ENCODE assay signal across 8 mouse cellular contexts in the genomic region with DNA sequence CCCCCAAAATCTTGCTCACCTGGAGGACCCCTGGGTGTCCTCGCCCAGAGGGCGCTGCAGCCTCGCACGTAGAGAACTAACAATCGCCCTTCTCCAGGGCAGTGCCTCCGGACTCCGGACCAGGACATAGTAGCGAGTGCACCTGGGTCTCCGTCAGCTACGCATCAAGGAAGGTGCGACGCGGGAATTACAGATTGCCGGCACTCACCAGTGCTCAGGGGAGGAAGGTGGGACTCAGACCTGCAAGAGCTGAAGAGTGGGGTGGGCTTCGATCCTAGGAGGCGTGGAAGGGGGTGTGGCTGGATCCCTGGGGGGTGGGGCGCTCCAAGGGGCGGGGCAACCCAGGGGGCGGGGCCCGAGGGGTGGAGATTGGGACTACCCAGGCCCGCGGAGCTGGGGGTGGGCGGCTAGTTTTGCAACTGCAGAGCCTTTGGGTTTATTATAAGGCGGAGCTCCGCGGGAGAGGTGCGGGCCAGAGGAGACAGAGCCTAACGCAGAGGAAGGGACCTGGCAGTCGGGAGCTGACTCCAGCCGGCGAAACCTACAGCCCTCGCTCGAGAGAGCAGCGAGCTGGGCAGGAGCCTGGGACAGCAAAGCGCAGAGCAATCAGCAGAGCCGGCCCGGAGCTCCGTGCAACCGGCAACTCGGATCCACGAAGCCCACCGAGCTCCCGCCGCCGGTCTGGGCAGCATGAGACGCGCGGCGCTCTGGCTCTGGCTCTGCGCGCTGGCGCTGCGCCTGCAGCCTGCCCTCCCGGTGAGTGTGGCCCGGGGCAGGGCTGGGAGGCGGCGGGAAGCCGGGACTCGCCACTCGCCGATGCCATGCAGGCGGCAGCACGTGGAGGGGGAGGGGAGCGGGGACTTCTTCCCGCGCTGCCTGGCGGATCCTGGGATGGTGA. TPM values are rescaled to one million over a fixed set of nuclear protein-coding genes. Genes with fewer than 3 reads are reported as not detected.
DNase-seq lines count a peak whose midpoint lies in the region; ATAC-seq and TF ChIP-seq lines count a peak whose summit lies in the region.

A gene (plus strand): TSS at position 378 of the 898 bp plus-strand sequence.

- TF ChIP-seq CTCF in heart, adult 2 months (IDR thresholded peaks at IDR 0.05), result peak; percentile 58
- peak; percentile 62 for TF ChIP-seq CTCF in kidney, adult 2 months (conservative IDR thresholded peaks at IDR 0.05; ENCODE audit: insufficient read depth, insufficient read length, low read depth, low read length)

- H3K4me1 ChIP-seq in embryonic facial prominence, embryonic 12.5 days, result peaks cover 25% of the 10 kb centered on the region
- H3K4me1 ChIP-seq in heart, adult 2 months (ENCODE audit: control insufficient read depth, insufficient read depth, low read length), result peaks cover 2% of the 10 kb centered on the region; the same call in 1 of the 2 replicates
- H3K4me1 ChIP-seq in kidney, adult 2 months (ENCODE audit: control insufficient read depth, insufficient read depth, low read length), result no peaks in the 10 kb centered on the region
- peaks cover 48% of the 10 kb centered on the region for H3K4me1 ChIP-seq in liver, embryonic 13.5 days (replicated peaks)
- H3K4me1 ChIP-seq in neural tube, embryonic 11.5 days (ENCODE audit: control insufficient read depth, insufficient read depth, low read length), result peaks cover 6% of the 10 kb centered on the region

- ATAC-seq in embryonic facial prominence, embryonic 12.5 days (ENCODE audit: insufficient number of reproducible peaks, insufficient read depth, low FRiP score, low TSS enrichment), result peak; percentile 91
- ATAC-seq in liver, embryonic 13.5 days (ENCODE audit: low read depth), result peak; percentile 76
- peak; percentile 82 for ATAC-seq in neural tube, embryonic 11.5 days (ENCODE audit: insufficient read depth, low FRiP score, low TSS enrichment)

- under 1% methylated on average over 66 of the region's 67 CpGs for WGBS in embryonic facial prominence, embryonic 12.5 days
- WGBS in heart, adult 2 months, result 2% methylated on average over 67 of the region's 67 CpGs
- 1% methylated on average over 65 of the region's 67 CpGs for WGBS in kidney, adult 2 months
- 1% methylated on average over 67 of the region's 67 CpGs for WGBS in liver, embryonic 13.5 days (ENCODE audit: insufficient replicate concordance)
- WGBS in neural tube, embryonic 11.5 days, result under 1% methylated on average over 58 of the region's 67 CpGs

- peak; percentile 64 to 70 for DNase-seq in B cell, adult 2 months
- DNase-seq in adrenal gland, postnatal 36 days, result peak; percentile 83 to 86
- DNase-seq in heart, adult 2 months, result peak; percentile 73 to 74
- peak; percentile 82 for DNase-seq in kidney, adult 2 months
- DNase-seq in liver, embryonic 13.5 days, result peak; percentile 53
- DNase-seq in neural tube, embryonic 11.5 days (ENCODE audit: low spot score), result peak; percentile 87
- peak; percentile 83 for DNase-seq in testis, postnatal 14 days (ENCODE audit: low spot score)

- no peaks in the 10 kb centered on the region for H3K79me2 ChIP-seq in heart, adult 2 months (replicated peaks; ENCODE audit: control insufficient read depth, insufficient read depth, low read length)

- no peak for TF ChIP-seq EP300 in heart, adult 2 months (IDR thresholded peaks at IDR 0.05; ENCODE audit: insufficient read depth, low read depth, low read length)

- H3K36me3 ChIP-seq in embryonic facial prominence, embryonic 12.5 days, result no peaks in the 10 kb centered on the region
- H3K36me3 ChIP-seq in heart, adult 2 months (ENCODE audit: control insufficient read depth, insufficient read depth, low read length), result no peaks in the 10 kb centered on the region
- no peaks in the 10 kb centered on the region for H3K36me3 ChIP-seq in kidney, adult 2 months (ENCODE audit: control insufficient read depth, insufficient read depth, low read length)
- no peaks in the 10 kb centered on the region for H3K36me3 ChIP-seq in liver, embryonic 13.5 days
- no peaks in the 10 kb centered on the region for H3K36me3 ChIP-seq in neural tube, embryonic 11.5 days (ENCODE audit: control insufficient read depth, insufficient read depth, low read length)

- H3K27ac ChIP-seq in embryonic facial prominence, embryonic 12.5 days, result peak within 1 kb of the TSS; percentile 93
- peak within 1 kb of the TSS; percentile 28; the same call in 1 of the 2 replicates for H3K27ac ChIP-seq in heart, adult 2 months
- H3K27ac ChIP-seq in kidney, adult 2 months (ENCODE audit: insufficient read depth, low read depth, low read length), result 0 out of 2 replicates have a peak within 1 kb of the TSS, but pooled peaks have one; percentile 30
- H3K27ac ChIP-seq in liver, embryonic 13.5 days, result peak within 1 kb of the TSS; percentile 58
- H3K27ac ChIP-seq in neural tube, embryonic 11.5 days (ENCODE audit: low read depth, low read length), result peak within 1 kb of the TSS; percentile 73

- no peaks in the 10 kb centered on the region for H3K9me3 ChIP-seq in embryonic facial prominence, embryonic 12.5 days
- no peaks in the 10 kb centered on the region for H3K9me3 ChIP-seq in liver, embryonic 13.5 days (replicated peaks)
- no peaks in the 10 kb centered on the region for H3K9me3 ChIP-seq in neural tube, embryonic 11.5 days (ENCODE audit: control insufficient read depth, low read length)

- H3K4me2 ChIP-seq in embryonic facial prominence, embryonic 12.5 days (replicated peaks), result peak within 1 kb of the TSS; percentile 73
- peak within 1 kb of the TSS; percentile 96 for H3K4me2 ChIP-seq in liver, embryonic 13.5 days
- H3K4me2 ChIP-seq in neural tube, embryonic 11.5 days (ENCODE audit: low read depth), result peak within 1 kb of the TSS; percentile 94

- H3K27me3 ChIP-seq in embryonic facial prominence, embryonic 12.5 days, result no peaks in the 10 kb centered on the region
- no peaks in the 10 kb centered on the region for H3K27me3 ChIP-seq in heart, adult 2 months (ENCODE audit: control insufficient read depth, insufficient read depth, low read length)
- no peaks in the 10 kb centered on the region for H3K27me3 ChIP-seq in kidney, adult 2 months (replicated peaks; ENCODE audit: control insufficient read depth, insufficient read depth, low read length)
- H3K27me3 ChIP-seq in liver, embryonic 13.5 days, result peaks cover 44% of the 10 kb centered on the region
- no peaks in the 10 kb centered on the region for H3K27me3 ChIP-seq in neural tube, embryonic 11.5 days (ENCODE audit: control insufficient read depth, insufficient read depth, low read length)

- intact Hi-C loops in heart, adult 2 months (cut with DNase I), result loop anchor here (2.0 to 5.0 kb wide), 3 partner anchors 41 to 231 kb away; no protein-coding TSS in a partner anchor

- no peak; the same call in 1 of the 2 replicates for TF ChIP-seq POLR2A in heart, adult 2 months (IDR thresholded peaks at IDR 0.05; ENCODE audit: insufficient read depth, low read depth, low read length)
- TF ChIP-seq POLR2A in kidney, adult 2 months (IDR thresholded peaks at IDR 0.05; ENCODE audit: low read depth, low read length), result no peak

- H3K9ac ChIP-seq in embryonic facial prominence, embryonic 12.5 days, result peak within 1 kb of the TSS; percentile 86
- peak within 1 kb of the TSS; percentile 76 for H3K9ac ChIP-seq in heart, adult 2 months (ENCODE audit: low read depth, low read length)
- H3K9ac ChIP-seq in liver, embryonic 13.5 days, result peak within 1 kb of the TSS; percentile 79
- H3K9ac ChIP-seq in neural tube, embryonic 11.5 days (ENCODE audit: low read length), result peak within 1 kb of the TSS; percentile 94

- peak within 1 kb of the TSS; percentile 89 for H3K4me3 ChIP-seq in embryonic facial prominence, embryonic 12.5 days
- peak within 1 kb of the TSS; percentile 58 for H3K4me3 ChIP-seq in heart, adult 2 months
- peak within 1 kb of the TSS; percentile 61 for H3K4me3 ChIP-seq in kidney, adult 2 months (ENCODE audit: insufficient read depth, low read depth, low read length)
- peak within 1 kb of the TSS; percentile 71 for H3K4me3 ChIP-seq in liver, embryonic 13.5 days (replicated peaks)
- H3K4me3 ChIP-seq in neural tube, embryonic 11.5 days (ENCODE audit: low read depth, low read length), result peak within 1 kb of the TSS; percentile 87

RNA-seq across cellular contexts. Expression of the gene that starts here (rescaled TPM):
- 10 to 100 TPM; 16.5 to 17.0 TPM for total RNA-seq in adrenal gland, postnatal 36 days (2021)
- 173 and 184 TPM in 2 replicates for polyA plus RNA-seq in embryonic facial prominence, embryonic 12.5 days (2016; fragmentation: Nextera tagmentation; extraction: Ambion mirVana)
- 1 to 10 TPM; 4.8 to 5.7 TPM for total RNA-seq in heart, adult 2 months (2021)
- polyA plus RNA-seq in heart, adult 2 months (2012; rRNA removed), result 9.1 and 11.0 TPM in 2 replicates
- 13.3 and 18.5 TPM in 2 replicates for polyA plus RNA-seq in kidney, adult 2 months (2012; rRNA removed)
- polyA plus RNA-seq in liver, embryonic 13.5 days (2015; fragmentation: Nextera tagmentation; extraction: Ambion mirVana), result 23.3 and 29.6 TPM in 2 replicates
- polyA plus RNA-seq in neural tube, embryonic 11.5 days (2014; fragmentation: Nextera tagmentation; extraction: Ambion mirVana), result 55.7 and 59.1 TPM in 2 replicates

Comparison
In these comparisons a context has a peak if more than half of its experiments do, and no peak if none do; other contexts are left out.
1. Peak in every context shown above with its lines: DNase-seq, ATAC-seq, H3K4me3 ChIP-seq and H3K27ac ChIP-seq.
2. H3K27ac ChIP-seq: peak in every context shown above with its lines; median percentile 93 in embryonic facial prominence, embryonic 12.5 days; 73 in neural tube, embryonic 11.5 days; 58 in liver, embryonic 13.5 days; 30 in kidney, adult 2 months; 28 in heart, adult 2 months.